Mouse (Mus musculus) liver, embryonic 14.5 days (tissue): ENCODE measurements at regions not wholly inside any gene's neighbourhood (a gene's known extent, or its start where the extent isn't known, plus 50 kb on each side); places are given as distances from the start of the nearest gene placed in this dataset.

Source experiments
- ATAC-seq: fragments of 200-750 bp; cut with Nextera tagmentation; 2 replicates; pipeline ENCODE4 v1.8.0; 2017; ENCODE audit warnings: moderate number of reproducible peaks, mild to moderate bottlenecking, moderate library complexity; ENCODE audit not compliant: insufficient read depth
- DNase-seq, 3 experiments: peaks; one replicate each; pipeline ENCODE4 v3.0.0-alpha.2; 2012 to 2013; ENCODE audit warnings: low read depth in 3 of 3, low spot score in 3 of 3
- H3K27ac ChIP-seq: fragments of 300-500 bp; sonication (generic); 2 replicates; pipeline ENCODE4 v1.5.1; 2014; ENCODE audit warnings: moderate library complexity, mild to moderate bottlenecking, control low read depth, inconsistent platforms
- H3K27me3 ChIP-seq: fragments of 300-500 bp; sonication (generic); 2 replicates; pipeline ENCODE4 v1.6.1; 2014; ENCODE audit warnings: mild to moderate bottlenecking, low read length, moderate library complexity; ENCODE audit not compliant: control insufficient read depth, insufficient read depth
- H3K36me3 ChIP-seq: fragments of 300-500 bp; sonication (generic); replicated peaks from 2 replicates; pipeline ENCODE4 v1.6.1; 2014; ENCODE audit warnings: low read depth; ENCODE audit not compliant: control insufficient read depth, insufficient read depth
- H3K4me1 ChIP-seq, 2 experiments: fragments of 200-500 bp in 1 of 2; fragments of 300-500 bp in 1 of 2; sonication (generic) in 1 of 2; replicated peaks; 2 replicates each; pipeline ENCODE4 v1.6.1; 2012 to 2014; ENCODE audit warnings: antibody characterized with exemption in 1 of 2, inconsistent platforms in 1 of 2, low read length in 1 of 2; ENCODE audit not compliant: control insufficient read depth in 2 of 2, insufficient read depth in 2 of 2
- H3K4me2 ChIP-seq: fragments of 300-500 bp; sonication (generic); 2 replicates; pipeline ENCODE4 v1.6.1; 2014; ENCODE audit warnings: low read depth, mild to moderate bottlenecking, control low read depth, moderate library complexity
- H3K4me3 ChIP-seq, 2 experiments: fragments of 200-500 bp in 1 of 2; fragments of 300-500 bp in 1 of 2; sonication (generic) in 1 of 2; 2 replicates each; pipeline ENCODE4 v1.5.1; 2012 to 2014; ENCODE audit warnings: low read depth in 2 of 2, low read length in 2 of 2, mild to moderate bottlenecking in 2 of 2, control low read depth in 1 of 2, inconsistent platforms in 1 of 2, moderate library complexity in 1 of 2; ENCODE audit not compliant: insufficient read depth in 1 of 2
- H3K9ac ChIP-seq: fragments of 300-500 bp; sonication (generic); replicated peaks from 2 replicates; pipeline ENCODE4 v1.6.1; 2014; ENCODE audit warnings: mild to moderate bottlenecking, control low read depth, moderate library complexity
- H3K9me3 ChIP-seq: fragments of 300-500 bp; sonication (generic); 2 replicates; pipeline ENCODE4 v1.6.1; 2016; ENCODE audit warnings: low read length, mixed read lengths; ENCODE audit not compliant: control insufficient read depth
- CTCF ChIP-seq: IDR thresholded peaks from 2 replicates; pipeline ENCODE4 v1.5.1; 2016; ENCODE audit warnings: antibody characterized with exemption, low read depth, control low read depth
- EP300 ChIP-seq: IDR thresholded peaks from 2 replicates; pipeline ENCODE4 v1.6.1; 2016; ENCODE audit warnings: antibody characterized with exemption, low read depth
- WGBS: fragments of 180-500 bp; shearing (Covaris S2); extraction: QIAGEN DNeasy Blood & Tissue Kit; methylation state at CpG from one replicate; pipeline ENCODE4 v1.1.7; 2014; ENCODE audit not compliant: insufficient replicate concordance; 5-methylcytosine and 5-hydroxymethylcytosine counted together

- H3K9me3 ChIP-seq: no peaks in the 10 kb centered on the region
- H3K4me3 ChIP-seq: no peak overlapping the region
- WGBS: 60% methylated on average over 6 of the region's 6 CpGs
- H3K36me3 ChIP-seq: no peaks in the 10 kb centered on the region
- no peak for DNase-seq
- no peak overlapping the region for H3K9ac ChIP-seq
- TF ChIP-seq EP300: no peak
- TF ChIP-seq CTCF: no peak
- no peak overlapping the region for H3K4me2 ChIP-seq
- no peaks in the 10 kb centered on the region for H3K27me3 ChIP-seq
- H3K4me1 ChIP-seq: no peaks in the 10 kb centered on the region
- ATAC-seq: no peak
- no peak overlapping the region for H3K27ac ChIP-seq
Measured at GRCm38 (mm10) chr1:185113687-185114086, 90.2 kb upstream of the Rab3gap2 start.

GRCm38 (mm10) chr1:185112017-185112399, 91.9 kb upstream of the Rab3gap2 start:
- Histone ChIP-seq H3K36me3 (no peaks in the 10 kb centered on the region), H3K4me1 (no peaks in the 10 kb centered on the region), H3K9me3 (no peaks in the 10 kb centered on the region), H3K9ac (no peak overlapping the region), H3K4me2 (no peak overlapping the region), H3K4me3 (no peak overlapping the region), H3K27ac (no peak overlapping the region), H3K27me3 (no peaks in the 10 kb centered on the region)
- DNase-seq (no peak), ATAC-seq (no peak)
- no peak for TF ChIP-seq EP300
- no peak for TF ChIP-seq CTCF
- 64% methylated on average over 4 of the region's 4 CpGs for WGBS

GRCm38 (mm10) chr1:185111347-185112016, 92.4 kb upstream of the Rab3gap2 start:
- TF ChIP-seq CTCF (no peak), EP300 (no peak)
- DNase-seq (no peak), ATAC-seq (no peak)
- H3K9me3 ChIP-seq: no peaks in the 10 kb centered on the region
- H3K27ac ChIP-seq: no peak overlapping the region
- H3K4me2 ChIP-seq: no peak overlapping the region
- WGBS: 66% methylated on average over 10 of the region's 10 CpGs
- no peak overlapping the region for H3K4me3 ChIP-seq
- H3K36me3 ChIP-seq: no peaks in the 10 kb centered on the region
- no peaks in the 10 kb centered on the region for H3K27me3 ChIP-seq
- H3K9ac ChIP-seq: no peak overlapping the region
- no peaks in the 10 kb centered on the region for H3K4me1 ChIP-seq

- no peaks in the 10 kb centered on the region for H3K27me3 ChIP-seq
- H3K9ac ChIP-seq: no peak overlapping the region
- no peaks in the 10 kb centered on the region for H3K4me1 ChIP-seq
- WGBS: 44% methylated on average over 7 of the region's 7 CpGs
- DNase-seq (no peak), ATAC-seq (no peak)
- H3K27ac ChIP-seq: no peak overlapping the region
- no peak overlapping the region for H3K4me3 ChIP-seq
- no peaks in the 10 kb centered on the region for H3K36me3 ChIP-seq
- TF ChIP-seq EP300: no peak
- TF ChIP-seq CTCF: no peak
- no peak overlapping the region for H3K4me2 ChIP-seq
- H3K9me3 ChIP-seq: no peaks in the 10 kb centered on the region
Measured at GRCm38 (mm10) chr1:185104945-185105884, 98.7 kb upstream of the Rab3gap2 start.

- no peak for ATAC-seq
Measured at GRCm38 (mm10) chr1:185103803-185104202, 100.1 kb upstream of the Rab3gap2 start.

More at GRCm38 (mm10) chr1:185103803-185104202, 100.1 kb upstream of the Rab3gap2 start:
- no peak for DNase-seq
- Histone ChIP-seq H3K27ac (no peak overlapping the region), H3K4me1 (no peaks in the 10 kb centered on the region), H3K4me2 (no peak overlapping the region), H3K9me3 (no peaks in the 10 kb centered on the region), H3K4me3 (no peak overlapping the region), H3K9ac (no peak overlapping the region), H3K27me3 (no peaks in the 10 kb centered on the region; the same call in 1 of the 2 replicates), H3K36me3 (no peaks in the 10 kb centered on the region)
- WGBS: 41% methylated on average over 4 of the region's 4 CpGs
- no peak for TF ChIP-seq EP300
